Mouse (Mus musculus) forebrain, embryonic 14.5 days (tissue): ENCODE results near the gene Car14. TPM values are rescaled to one million over a fixed set of nuclear protein-coding genes. Genes with fewer than 3 reads are reported as not detected.
A peak's percentile ranks its signal among the peaks of the same experiment; 100 is the strongest.

Experiments
- ATAC-seq: fragments of 200-750 bp; cut with Nextera tagmentation; 2 replicates; pipeline ENCODE4 v1.8.0; 2017; ENCODE audit warnings: mild to moderate bottlenecking, moderate library complexity
- DNase-seq: peaks from one replicate; pipeline ENCODE4 v3.0.0-alpha.2; 2015; ENCODE audit warnings: low spot score
- H3K27ac ChIP-seq: fragments of 300-500 bp; sonication (generic); 2 replicates; pipeline ENCODE4 v1.5.1; 2014; ENCODE audit warnings: low read depth, mild to moderate bottlenecking, control low read depth, low read length, moderate library complexity
- H3K27me3 ChIP-seq: fragments of 300-500 bp; sonication (generic); replicated peaks from 2 replicates; pipeline ENCODE4 v1.6.1; 2014; ENCODE audit warnings: low read length, control low read depth, mixed read lengths; ENCODE audit not compliant: control insufficient read depth, insufficient read depth
- H3K36me3 ChIP-seq: fragments of 300-500 bp; sonication (generic); 2 replicates; pipeline ENCODE4 v1.6.1; 2014; ENCODE audit warnings: low read length, control low read depth; ENCODE audit not compliant: control insufficient read depth, insufficient read depth
- H3K4me1 ChIP-seq: fragments of 300-500 bp; sonication (generic); 2 replicates; pipeline ENCODE4 v1.6.1; 2014; ENCODE audit warnings: antibody characterized with exemption, low read length, control low read depth; ENCODE audit not compliant: control insufficient read depth, insufficient read depth
- H3K4me2 ChIP-seq: fragments of 300-500 bp; sonication (generic); 2 replicates; pipeline ENCODE4 v1.6.1; 2014; ENCODE audit warnings: mild to moderate bottlenecking, control low read depth, low read length
- H3K4me3 ChIP-seq: fragments of 300-500 bp; sonication (generic); 2 replicates; pipeline ENCODE4 v1.5.1; 2014; ENCODE audit warnings: low read depth, low read length, control low read depth
- H3K9ac ChIP-seq: fragments of 300-500 bp; sonication (generic); 2 replicates; pipeline ENCODE4 v1.6.1; 2014; ENCODE audit warnings: mild to moderate bottlenecking, low read length, control low read depth, moderate library complexity
- H3K9me3 ChIP-seq: fragments of 300-500 bp; sonication (generic); replicated peaks from 2 replicates; pipeline ENCODE4 v1.6.1; 2016; ENCODE audit warnings: low read length, control low read depth, mixed read lengths; ENCODE audit not compliant: control insufficient read depth
- WGBS: fragments of 180-500 bp; shearing (Covaris S2); extraction: QIAGEN DNeasy Blood & Tissue Kit; methylation state at CpG from one replicate; pipeline ENCODE4 v1.1.7; 2014; 5-methylcytosine and 5-hydroxymethylcytosine counted together
- polyA plus RNA-seq: library from polyadenylated mRNA; unstranded; fragments of >200 nt; fragmentation: Nextera tagmentation; extraction: Ambion mirVana; gene quantifications from 2 replicates; pipeline ENCODE4 v1.2.1, GENCODE M21; 2014

Gene Car14
- polyA plus RNA-seq, 1 experiment from 2014 or later, result 19.9 TPM

- H3K4me2 ChIP-seq, result peak within 1 kb of the TSS; percentile 86
- WGBS, result under 1% methylated on average over 33 of the region's 33 CpGs
- peak within 1 kb of the TSS; percentile 61 for H3K4me3 ChIP-seq
- no peaks in the 10 kb centered on the region for H3K27me3 ChIP-seq
- DNase-seq, result peak; percentile 90
- peak within 1 kb of the TSS; percentile 68 for H3K9ac ChIP-seq
- H3K27ac ChIP-seq, result peak within 1 kb of the TSS; percentile 65
- ATAC-seq, result peak; percentile 96
- peaks cover 8% of the 10 kb centered on the region for H3K4me1 ChIP-seq
- H3K9me3 ChIP-seq, result no peaks in the 10 kb centered on the region
- peaks cover 27% of the 10 kb centered on the region for H3K36me3 ChIP-seq
Measured at GRCm38 (mm10) chr3:95871392-95871867, 33.1 kb downstream of the Car14 start, which contains the start of gene Mrps21. Gene Mrps21, minus strand, starts transcription at chr3:95871519.

GRCm38 (mm10) chr3:95870976-95871375 lies 33.5 kb downstream of the Car14 start:
- ATAC-seq, result peak; percentile 40; the same call in 1 of the 2 replicates
- WGBS, result 8% methylated on average over 15 of the region's 15 CpGs
- Histone ChIP-seq H3K27ac (peak overlapping the region; percentile 65), H3K27me3 (no peaks in the 10 kb centered on the region), H3K4me3 (peak overlapping the region; percentile 61), H3K4me1 (peaks cover 8% of the 10 kb centered on the region), H3K9ac (peak overlapping the region; percentile 68), H3K9me3 (no peaks in the 10 kb centered on the region), H3K36me3 (peaks cover 30% of the 10 kb centered on the region), H3K4me2 (peak overlapping the region; percentile 86)
- DNase-seq, result no peak

- H3K27ac ChIP-seq, result no peak overlapping the region
- H3K4me1 ChIP-seq, result peaks cover 8% of the 10 kb centered on the region
- no peak overlapping the region for H3K4me3 ChIP-seq
- H3K27me3 ChIP-seq, result no peaks in the 10 kb centered on the region
- WGBS, result 92% methylated on average over 2 of the region's 2 CpGs
- DNase-seq (no peak), ATAC-seq (no peak)
- no peak overlapping the region for H3K9ac ChIP-seq
- H3K4me2 ChIP-seq, result no peak overlapping the region
- H3K9me3 ChIP-seq, result no peaks in the 10 kb centered on the region
- peaks cover 43% of the 10 kb centered on the region for H3K36me3 ChIP-seq
Measured at GRCm38 (mm10) chr3:95867408-95867807, 37.1 kb downstream of the Car14 start.

GRCm38 (mm10) chr3:95866071-95866470 lies 38.4 kb downstream of the Car14 start:
- ATAC-seq (no peak), DNase-seq (no peak)
- Histone ChIP-seq H3K4me1 (peaks cover 5% of the 10 kb centered on the region; the same call in 1 of the 2 replicates), H3K9ac (no peak overlapping the region), H3K27ac (no peak overlapping the region), H3K9me3 (no peaks in the 10 kb centered on the region), H3K4me3 (no peak overlapping the region), H3K36me3 (peaks cover 43% of the 10 kb centered on the region), H3K4me2 (no peak overlapping the region), H3K27me3 (no peaks in the 10 kb centered on the region)
- WGBS, result 94% methylated on average over 5 of the region's 5 CpGs

DNA sequence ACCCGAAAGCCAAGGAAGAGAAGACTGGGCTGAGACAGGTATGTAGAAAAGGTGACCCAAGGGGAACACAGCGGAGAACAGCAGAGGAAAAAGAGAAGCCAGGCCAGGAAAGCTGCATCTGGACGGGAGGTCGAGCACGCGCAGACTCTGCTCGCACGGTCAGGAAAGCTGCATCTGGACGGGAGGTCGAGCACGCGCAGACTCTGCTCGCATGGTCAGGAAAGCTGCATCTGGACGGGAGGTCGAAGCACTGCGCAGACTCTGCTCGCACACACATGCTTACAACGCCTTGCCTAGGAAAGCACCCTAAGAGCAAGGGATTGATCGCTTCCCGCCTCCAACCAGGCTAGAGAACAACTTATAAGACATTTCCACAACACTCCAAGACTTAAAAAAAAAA lies 38.9 kb downstream of the Car14 start:
- H3K36me3 ChIP-seq, result peaks cover 43% of the 10 kb centered on the region
- no peak overlapping the region for H3K9ac ChIP-seq
- WGBS, result 93% methylated on average over 20 of the region's 20 CpGs
- ATAC-seq (no peak), DNase-seq (no peak)
- H3K4me3 ChIP-seq, result no peak overlapping the region
- H3K9me3 ChIP-seq, result no peaks in the 10 kb centered on the region
- no peak overlapping the region for H3K4me2 ChIP-seq
- no peak overlapping the region for H3K27ac ChIP-seq
- H3K4me1 ChIP-seq, result peaks cover 2% of the 10 kb centered on the region; the same call in 1 of the 2 replicates
- H3K27me3 ChIP-seq, result no peaks in the 10 kb centered on the region

DNA sequence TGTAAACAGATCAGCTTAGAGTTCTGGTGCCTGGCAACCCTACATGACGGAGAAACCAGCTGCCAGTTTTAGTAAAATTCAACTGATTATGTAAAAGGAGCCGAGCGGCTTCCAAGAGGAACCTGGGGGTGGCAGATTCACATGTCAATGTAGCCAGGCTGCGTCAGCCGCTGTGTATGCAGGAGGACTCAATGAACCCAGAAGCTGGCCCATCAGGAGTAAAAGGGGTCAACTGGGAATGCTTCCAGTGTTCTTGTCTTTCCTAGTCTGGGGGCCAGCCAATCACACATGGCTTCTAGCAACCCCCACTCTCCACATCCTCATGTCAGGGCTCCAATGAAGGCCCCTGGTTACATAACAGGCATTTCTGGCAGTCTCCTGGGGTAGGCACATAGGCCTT lies 39.4 kb downstream of the Car14 start:
- Histone ChIP-seq H3K36me3 (peaks cover 43% of the 10 kb centered on the region), H3K4me1 (no peaks in the 10 kb centered on the region), H3K9ac (no peak overlapping the region), H3K27me3 (no peaks in the 10 kb centered on the region), H3K4me3 (no peak overlapping the region), H3K9me3 (no peaks in the 10 kb centered on the region), H3K4me2 (no peak overlapping the region), H3K27ac (no peak overlapping the region)
- DNase-seq (no peak), ATAC-seq (no peak)
- WGBS, result 96% methylated on average over 5 of the region's 5 CpGs

- Histone ChIP-seq H3K4me1 (no peaks in the 10 kb centered on the region), H3K4me3 (no peak overlapping the region), H3K27ac (no peak overlapping the region), H3K36me3 (peaks cover 28% of the 10 kb centered on the region), H3K27me3 (no peaks in the 10 kb centered on the region), H3K4me2 (no peak overlapping the region), H3K9ac (no peak overlapping the region), H3K9me3 (no peaks in the 10 kb centered on the region)
- WGBS, result 71% methylated on average over 7 of the region's 7 CpGs
- DNase-seq (no peak), ATAC-seq (no peak)
Measured at GRCm38 (mm10) chr3:95863578-95863977, 40.9 kb downstream of the Car14 start.

DNA sequence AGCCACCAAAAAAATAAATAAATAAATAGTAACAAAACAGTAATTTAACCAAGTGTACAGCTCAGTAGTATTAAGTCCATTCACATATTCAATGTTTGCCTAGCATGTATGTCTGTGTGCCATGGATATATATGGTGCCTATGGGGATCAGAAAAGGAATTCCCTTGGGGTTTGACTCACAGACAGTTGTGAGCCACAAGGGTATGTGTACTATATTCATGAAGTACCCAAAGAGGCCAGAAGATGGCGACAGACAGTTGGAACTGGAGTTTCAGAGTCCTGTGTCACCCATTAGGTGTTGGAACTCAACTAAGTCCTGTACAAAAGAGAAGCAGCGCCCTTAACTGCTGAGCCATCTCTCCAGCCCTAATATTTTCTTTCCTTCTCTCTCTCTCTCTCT lies 42.7 kb downstream of the Car14 start:
- Histone ChIP-seq H3K9me3 (no peaks in the 10 kb centered on the region), H3K4me1 (no peaks in the 10 kb centered on the region), H3K4me2 (no peak overlapping the region), H3K27me3 (no peaks in the 10 kb centered on the region), H3K36me3 (peaks cover 16% of the 10 kb centered on the region), H3K4me3 (no peak overlapping the region), H3K27ac (no peak overlapping the region), H3K9ac (no peak overlapping the region)
- peak; percentile 74 for ATAC-seq
- 31% methylated on average over 2 of the region's 2 CpGs for WGBS
- peak; percentile 87 for DNase-seq

DNA sequence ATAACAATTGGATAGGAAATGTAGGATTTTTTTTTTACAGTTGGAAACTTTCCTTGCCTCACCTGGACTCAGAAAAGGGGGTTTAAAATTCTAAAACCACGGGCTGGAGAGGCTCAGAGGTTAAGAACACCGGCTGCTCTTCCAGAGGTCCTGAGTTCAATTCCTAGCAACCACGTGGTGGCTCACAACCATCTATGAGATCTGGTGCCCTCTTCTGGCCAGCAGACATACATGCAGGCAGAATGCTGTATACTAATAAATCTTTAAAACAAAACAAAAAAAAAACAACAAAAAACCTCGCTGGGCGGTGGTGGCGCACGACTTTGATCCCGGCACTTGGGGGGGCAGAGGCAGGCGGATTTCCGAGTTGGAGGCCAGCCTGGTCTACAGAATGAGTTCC lies 43.3 kb downstream of the Car14 start:
- no peak for ATAC-seq
- H3K9me3 ChIP-seq, result no peaks in the 10 kb centered on the region

More for the DNA sequence above, 43.3 kb downstream of the Car14 start:
- Histone ChIP-seq H3K27ac (no peak overlapping the region), H3K4me2 (no peak overlapping the region), H3K36me3 (peaks cover 16% of the 10 kb centered on the region), H3K27me3 (no peaks in the 10 kb centered on the region), H3K9ac (no peak overlapping the region), H3K4me1 (no peaks in the 10 kb centered on the region), H3K4me3 (no peak overlapping the region)
- 73% methylated on average over 10 of the region's 10 CpGs for WGBS
- DNase-seq, result no peak
